Mouse (Mus musculus): ENCODE data around the gene Isy1. TPM values are rescaled to one million over a fixed set of nuclear protein-coding genes. Genes with fewer than 3 reads are reported as not detected.
"Not testable (repeated sequence)": the region's sequence is repeated elsewhere in the genome, so short reads cannot be mapped to it uniquely, and the experiment has no call there.

Isy1 gene
- polyA plus RNA-seq, 1 experiment from 2014 or later: 61.7 TPM

DNA sequence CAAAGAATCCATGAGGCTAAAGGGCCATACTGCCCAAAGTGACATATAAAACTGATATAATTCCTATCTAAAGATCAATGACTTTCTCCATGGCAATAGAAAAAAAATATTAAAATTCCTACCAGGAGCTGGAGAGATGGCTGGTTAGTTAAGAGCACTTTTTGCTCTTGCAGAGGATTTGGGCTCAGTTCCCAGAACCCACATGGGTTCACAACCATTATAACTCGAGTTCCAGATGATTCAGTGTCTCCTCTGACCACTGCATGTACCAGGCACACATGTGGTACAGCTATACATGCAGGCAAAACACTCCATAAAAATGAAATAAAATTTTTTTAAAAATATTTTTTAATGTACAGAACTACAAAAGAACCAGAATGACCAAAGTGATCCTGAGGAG, 64.1 kb downstream of the Isy1 start:
- Histone ChIP-seq H3K4me2 (replicated peaks; ENCODE audit: low read depth, low read length) (no peak overlapping the region), H3K4me3 (ENCODE audit: low read depth, low read length) (no peak overlapping the region), H3K27ac (ENCODE audit: low read depth, low read length) (no peak overlapping the region), H3K27me3 (ENCODE audit: control insufficient read depth, insufficient read depth, low read length) (no peaks in the 10 kb centered on the region), H3K4me1 (replicated peaks; ENCODE audit: control insufficient read depth, insufficient read depth, low read length) (no peaks in the 10 kb centered on the region), H3K9ac (ENCODE audit: low read depth, low read length) (no peak overlapping the region), H3K9me3 (ENCODE audit: control insufficient read depth, low read length) (no peaks in the 10 kb centered on the region), H3K36me3 (ENCODE audit: control insufficient read depth, insufficient read depth, low read length) (no peaks in the 10 kb centered on the region)
- WGBS: 55% methylated on average over 1 of the region's 1 CpGs
- ATAC-seq (ENCODE audit: low FRiP score) (no peak), DNase-seq (ENCODE audit: low spot score) (no peak)

GRCm38 (mm10) chr6:87770626-87771025, 68.0 kb downstream of the Isy1 start:
- H3K27ac ChIP-seq (ENCODE audit: low read depth, low read length): no peak overlapping the region
- peak; percentile 21 for DNase-seq (ENCODE audit: low spot score)
- H3K27me3 ChIP-seq (ENCODE audit: control insufficient read depth, insufficient read depth, low read length): no peaks in the 10 kb centered on the region
- H3K4me2 ChIP-seq (replicated peaks; ENCODE audit: low read depth, low read length): no peak overlapping the region
- no peaks in the 10 kb centered on the region for H3K4me1 ChIP-seq (replicated peaks; ENCODE audit: control insufficient read depth, insufficient read depth, low read length)
- no peak overlapping the region for H3K4me3 ChIP-seq (ENCODE audit: low read depth, low read length)
- H3K9ac ChIP-seq (ENCODE audit: low read depth, low read length): no peak overlapping the region
- ATAC-seq (ENCODE audit: low FRiP score): no peak
- H3K36me3 ChIP-seq (ENCODE audit: control insufficient read depth, insufficient read depth, low read length): no peaks in the 10 kb centered on the region
- WGBS: 61% methylated on average over 8 of the region's 8 CpGs
- H3K9me3 ChIP-seq (ENCODE audit: control insufficient read depth, low read length): no peaks in the 10 kb centered on the region

DNA sequence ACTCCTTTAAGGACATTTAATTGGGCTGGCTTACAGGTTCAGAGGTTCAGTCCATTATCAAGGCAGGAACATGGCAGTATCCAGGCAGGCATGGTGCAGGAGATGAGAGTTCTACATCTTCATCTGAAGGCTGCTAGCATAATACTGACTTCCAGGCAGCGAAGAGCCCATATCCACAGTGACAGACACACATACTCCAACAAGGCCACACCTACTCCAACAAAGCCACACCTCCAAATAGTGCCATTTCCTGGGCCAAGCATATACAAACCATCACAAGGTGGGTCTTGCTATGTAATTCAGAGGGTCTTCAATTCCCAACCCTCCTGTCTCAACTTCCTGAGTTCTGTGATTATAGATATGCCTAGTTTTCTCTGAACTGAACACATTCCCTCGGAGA, 74.3 kb downstream of the Isy1 start:
- not testable (repeated sequence) for DNase-seq (ENCODE audit: low spot score); H3K4me1 ChIP-seq (replicated peaks; ENCODE audit: control insufficient read depth, insufficient read depth, low read length); H3K4me3 ChIP-seq (ENCODE audit: low read depth, low read length); H3K27ac ChIP-seq (ENCODE audit: low read depth, low read length); H3K27me3 ChIP-seq (ENCODE audit: control insufficient read depth, insufficient read depth, low read length); H3K9ac ChIP-seq (ENCODE audit: low read depth, low read length); H3K36me3 ChIP-seq (ENCODE audit: control insufficient read depth, insufficient read depth, low read length); H3K9me3 ChIP-seq (ENCODE audit: control insufficient read depth, low read length); H3K4me2 ChIP-seq (replicated peaks; ENCODE audit: low read depth, low read length); ATAC-seq (ENCODE audit: low FRiP score)
- 95% methylated on average over 2 of the region's 2 CpGs for WGBS

Other genes starting within 250 kb of the Isy1 start
- gene Prokr1, start 248.1 kb downstream of the Isy1 start, polyA plus RNA-seq (2014; fragmentation: Nextera tagmentation; extraction: Ambion mirVana): 2.8 and 3.6 TPM in 2 replicates
- gene Aplf, start 166.6 kb downstream of the Isy1 start, polyA plus RNA-seq (2014; fragmentation: Nextera tagmentation; extraction: Ambion mirVana): 15.7 and 16.4 TPM in 2 replicates
- 5.6 and 7.7 TPM in 2 replicates for gene Efcc1, start 107.9 kb downstream of the Isy1 start, polyA plus RNA-seq (2014; fragmentation: Nextera tagmentation; extraction: Ambion mirVana)
- gene Gp9, start 60.7 kb downstream of the Isy1 start, polyA plus RNA-seq (2014; fragmentation: Nextera tagmentation; extraction: Ambion mirVana): 1.4 and 2.2 TPM in 2 replicates
- 5.0 and 6.8 TPM in 2 replicates for gene Rab43, start 26.6 kb downstream of the Isy1 start, polyA plus RNA-seq (2014; fragmentation: Nextera tagmentation; extraction: Ambion mirVana)
- gene Gm45140, start 3.0 kb downstream of the Isy1 start, polyA plus RNA-seq (2014; fragmentation: Nextera tagmentation; extraction: Ambion mirVana): 3.2 and 3.8 TPM in 2 replicates
- gene Cnbp, start 12.3 kb upstream of the Isy1 start, polyA plus RNA-seq (2014; fragmentation: Nextera tagmentation; extraction: Ambion mirVana): 1,125 and 1,154 TPM in 2 replicates
- gene Copg1, start 49.0 kb upstream of the Isy1 start, polyA plus RNA-seq (2014; fragmentation: Nextera tagmentation; extraction: Ambion mirVana): 128 and 138 TPM in 2 replicates
- 50.7 and 52.3 TPM in 2 replicates for gene Hmces, start 75.1 kb upstream of the Isy1 start, polyA plus RNA-seq (2014; fragmentation: Nextera tagmentation; extraction: Ambion mirVana)
- gene H1fx, start 142.8 kb upstream of the Isy1 start, polyA plus RNA-seq (2014; fragmentation: Nextera tagmentation; extraction: Ambion mirVana): 41.3 and 74.2 TPM in 2 replicates
- gene Rab7, start 206.5 kb upstream of the Isy1 start, polyA plus RNA-seq (2014; fragmentation: Nextera tagmentation; extraction: Ambion mirVana): 273 and 288 TPM in 2 replicates
- 272 and 290 TPM in 2 replicates for gene Rpn1, start 245.7 kb upstream of the Isy1 start, polyA plus RNA-seq (2014; fragmentation: Nextera tagmentation; extraction: Ambion mirVana)